Mouse (Mus musculus) skeletal muscle tissue, postnatal 0 days (tissue): ENCODE measurements around the gene Dhx15. TPM values are rescaled to one million over a fixed set of nuclear protein-coding genes. Genes with fewer than 3 reads are reported as not detected.

Source experiments
- microRNA-seq, 2 experiments: library from miRNA; unstranded; fragments of <30 nt; microRNA quantifications; one replicate each; pipeline ENCODE4; 2016
- polyA plus RNA-seq: library from polyadenylated mRNA; unstranded; fragments of >200 nt; fragmentation: Nextera tagmentation; extraction: Ambion mirVana; gene quantifications from 2 replicates; pipeline ENCODE4 v1.2.1, GENCODE M21; 2015

Dhx15 gene
- polyA plus RNA-seq, result 42.1 and 43.8 TPM in 2 replicates

GRCm38 (mm10) chr5:52190371-52191179, at the start of gene Dhx15:
TSS of gene Dhx15 (minus strand) at chr5:52190514.

Small RNA genes within 50 kb of the gene (microRNA-seq; reads per million reads assigned to microRNA genes)
- gene Mir6417, result 0 reads per million in 2 experiments

Other genes with a start within 250 kb of the Dhx15 start
- gene Sod3, start 173.3 kb upstream of the Dhx15 start, polyA plus RNA-seq, result 16.5 and 26.9 TPM in 2 replicates